Mouse (Mus musculus) olfactory bulb, adult 2 months (tissue): ENCODE results near the gene Tecpr2. TPM values are rescaled to one million over a fixed set of nuclear protein-coding genes. Genes with fewer than 3 reads are reported as not detected.

Experiments
- H3K27ac ChIP-seq: fragments of 200-500 bp; 2 replicates; pipeline ENCODE4 v1.5.1; 2012; ENCODE audit warnings: low read depth, low read length; ENCODE audit not compliant: insufficient read depth
- H3K4me1 ChIP-seq: fragments of 200-500 bp; 2 replicates; pipeline ENCODE4 v1.6.1; 2012; ENCODE audit warnings: low read length; ENCODE audit not compliant: control insufficient read depth, insufficient read depth
- H3K4me3 ChIP-seq: fragments of 200-500 bp; 2 replicates; pipeline ENCODE4 v1.5.1; 2012; ENCODE audit warnings: mild to moderate bottlenecking, low read depth, low read length, moderate library complexity; ENCODE audit not compliant: insufficient read depth
- CTCF ChIP-seq: fragments of 200-500 bp; IDR thresholded peaks from 2 replicates; pipeline ENCODE4 v1.5.1; 2012; ENCODE audit warnings: low read depth, mild to moderate bottlenecking, low read length, moderate library complexity; ENCODE audit not compliant: insufficient read depth
- POLR2A ChIP-seq: fragments of 200-500 bp; IDR thresholded peaks from 2 replicates; pipeline ENCODE4 v1.6.1; 2012; ENCODE audit warnings: mild to moderate bottlenecking, low read depth, low read length, moderate library complexity; ENCODE audit not compliant: insufficient read depth
- WGBS: fragments of 180-500 bp; shearing (Covaris S2); methylation state at CpG from one replicate; pipeline ENCODE4 v1.1.7; 2018; 5-methylcytosine and 5-hydroxymethylcytosine counted together
- polyA plus RNA-seq: library from polyadenylated mRNA; stranded (reverse); fragments of >200 nt; gene quantifications from 2 replicates; pipeline ENCODE4 v1.2.4, GENCODE M21; 2012; ENCODE audit warnings: low replicate concordance; ENCODE audit not compliant: missing spikeins, insufficient read depth, insufficient read length

Gene Tecpr2
- polyA plus RNA-seq, 1 experiment = not detected

DNA sequence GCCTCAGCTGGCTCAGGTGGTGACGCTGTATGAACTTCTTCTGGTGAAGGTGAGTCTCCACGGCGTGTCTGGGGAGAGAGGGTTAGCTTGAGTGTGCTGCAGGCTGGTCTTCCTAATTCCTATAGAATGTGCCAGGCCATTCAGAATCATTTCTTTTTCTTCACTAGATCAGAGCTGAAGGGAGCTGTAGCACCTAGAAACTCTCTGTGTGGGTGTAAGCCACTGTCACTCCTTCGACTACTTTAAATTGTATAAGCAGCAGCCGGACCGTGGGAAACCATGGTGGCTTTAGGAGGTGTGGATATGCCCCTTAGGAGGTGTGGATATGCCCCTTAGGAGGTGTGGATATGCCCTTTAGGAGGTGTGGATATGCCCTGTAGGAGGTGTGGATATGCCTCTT, 25.1 kb upstream of the Tecpr2 start:
- WGBS = 83% methylated on average over 6 of the region's 6 CpGs
- TF ChIP-seq CTCF (no peak), POLR2A (no peak)
- Histone ChIP-seq H3K4me3 (no peak overlapping the region), H3K4me1 (peaks cover 24% of the 10 kb centered on the region), H3K27ac (no peak overlapping the region)

DNA sequence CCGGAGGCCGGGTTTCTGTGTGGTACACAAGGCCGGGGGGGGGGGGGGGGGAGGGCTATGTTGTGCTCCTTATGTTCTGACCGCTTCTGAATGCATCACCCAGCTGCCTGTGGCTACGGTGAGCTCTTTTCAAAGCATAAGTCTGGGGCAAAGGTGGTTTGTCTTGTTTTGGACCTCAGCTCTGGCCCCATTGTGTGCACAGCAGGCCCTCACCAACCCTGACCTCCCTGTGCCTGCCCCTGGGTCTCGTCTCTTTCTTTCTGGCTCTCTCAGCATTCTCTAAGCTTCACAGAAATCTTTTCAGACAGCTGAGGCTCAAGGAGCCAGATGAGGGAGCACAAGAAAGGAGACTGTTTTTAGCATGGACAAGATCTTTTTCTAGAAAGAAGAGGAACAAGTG, 23.5 kb upstream of the Tecpr2 start:
- H3K4me1 ChIP-seq = peaks cover 24% of the 10 kb centered on the region
- 41% methylated on average over 6 of the region's 6 CpGs for WGBS
- H3K4me3 ChIP-seq = no peak overlapping the region
- H3K27ac ChIP-seq = peak overlapping the region; percentile 9; the same call in 1 of the 2 replicates
- TF ChIP-seq CTCF (no peak), POLR2A (no peak)

DNA sequence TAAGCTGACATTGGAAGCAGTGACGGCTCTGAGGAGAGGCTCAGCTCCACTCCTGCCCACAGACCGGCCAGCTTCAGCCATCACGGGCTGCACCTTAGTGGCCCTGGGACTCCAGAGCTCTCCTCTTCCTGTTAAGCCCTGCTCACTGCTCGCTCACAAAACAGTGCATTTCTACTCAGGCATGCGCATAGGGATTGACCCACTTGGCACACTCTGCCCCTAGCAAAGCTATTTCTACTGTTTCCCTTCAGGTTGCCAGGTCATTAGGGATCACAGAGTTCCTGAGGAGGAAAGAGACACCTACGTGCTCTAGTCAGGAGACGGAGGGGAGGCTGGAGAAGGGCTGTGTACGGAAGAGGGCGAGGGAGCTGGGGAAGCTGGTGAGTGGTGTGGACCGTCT, 23.1 kb upstream of the Tecpr2 start:
- H3K4me3 ChIP-seq = no peak overlapping the region
- H3K4me1 ChIP-seq = peaks cover 21% of the 10 kb centered on the region
- no peak for TF ChIP-seq POLR2A
- no peak for TF ChIP-seq CTCF
- WGBS = 60% methylated on average over 10 of the region's 10 CpGs
- H3K27ac ChIP-seq = peak overlapping the region; percentile 9; the same call in 1 of the 2 replicates

DNA sequence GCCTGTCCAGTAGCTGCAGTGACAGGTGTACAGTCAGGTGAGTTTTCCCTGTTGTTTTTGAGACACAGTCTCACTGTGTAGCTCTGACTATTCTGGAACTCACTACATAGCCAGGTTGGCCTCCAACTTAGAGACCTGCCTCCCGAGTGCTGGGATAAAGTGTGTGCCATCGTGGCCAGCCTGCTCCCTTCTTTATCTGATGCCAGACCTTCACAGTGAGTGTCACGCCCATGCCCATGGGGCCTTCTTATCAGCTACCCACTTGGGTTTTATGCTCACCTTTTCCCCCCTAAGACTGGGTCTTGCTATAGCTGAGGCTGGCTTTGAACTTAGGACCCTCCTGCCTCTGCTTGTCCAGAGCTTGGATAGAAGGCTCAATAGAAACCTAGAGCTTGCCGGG, 19.0 kb upstream of the Tecpr2 start:
- Histone ChIP-seq H3K4me3 (no peak overlapping the region), H3K27ac (no peak overlapping the region), H3K4me1 (peaks cover 11% of the 10 kb centered on the region)
- 89% methylated on average over 4 of the region's 4 CpGs for WGBS
- TF ChIP-seq CTCF (no peak), POLR2A (no peak)

DNA sequence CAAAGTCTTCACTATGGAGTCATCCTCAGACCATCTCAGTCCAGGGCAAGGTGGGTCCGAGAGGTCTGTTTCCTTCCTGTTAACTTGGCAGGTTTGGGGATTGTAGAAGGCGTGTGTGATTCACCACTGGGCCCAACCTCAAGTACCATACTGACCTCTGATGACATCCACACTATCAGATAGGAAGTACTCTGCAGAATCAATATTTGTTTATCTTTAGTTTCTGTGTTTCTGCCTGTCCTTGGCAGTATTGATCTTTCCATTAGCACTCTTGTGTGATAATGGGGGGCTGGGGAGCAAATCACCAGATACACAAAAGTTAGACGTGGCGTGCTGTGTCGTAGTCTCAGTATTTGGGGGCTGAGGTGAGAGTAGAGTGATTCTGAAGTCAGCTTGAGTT, 17.8 kb upstream of the Tecpr2 start:
- H3K27ac ChIP-seq = no peak overlapping the region
- WGBS = 95% methylated on average over 5 of the region's 5 CpGs
- TF ChIP-seq POLR2A (no peak), CTCF (no peak)
- H3K4me1 ChIP-seq = peaks cover 2% of the 10 kb centered on the region
- no peak overlapping the region for H3K4me3 ChIP-seq

DNA sequence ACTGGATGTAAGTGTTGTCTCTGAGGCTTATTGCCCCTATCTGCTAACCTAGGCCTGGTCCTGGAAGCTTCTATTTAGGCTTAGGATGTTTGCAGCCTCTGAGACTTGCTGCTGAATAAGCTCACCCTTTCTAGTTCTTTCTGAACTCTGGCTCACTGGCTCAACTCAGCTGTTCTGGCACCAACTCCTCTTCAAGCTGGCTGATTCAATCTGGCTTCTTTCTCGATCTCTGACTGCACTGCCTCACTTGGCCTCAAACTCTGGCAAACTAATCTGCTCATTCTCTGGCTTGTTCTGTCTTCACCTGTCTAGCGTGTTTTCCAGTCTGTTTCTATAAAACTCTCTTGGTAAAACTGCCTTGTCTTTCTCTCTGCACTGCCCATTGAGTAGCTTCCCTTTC, 13.7 kb upstream of the Tecpr2 start:
- no peak overlapping the region for H3K4me3 ChIP-seq
- no peaks in the 10 kb centered on the region; the same call in 1 of the 2 replicates for H3K4me1 ChIP-seq
- WGBS = 74% methylated on average over 2 of the region's 2 CpGs
- H3K27ac ChIP-seq = no peak overlapping the region
- TF ChIP-seq POLR2A = no peak
- no peak for TF ChIP-seq CTCF

DNA sequence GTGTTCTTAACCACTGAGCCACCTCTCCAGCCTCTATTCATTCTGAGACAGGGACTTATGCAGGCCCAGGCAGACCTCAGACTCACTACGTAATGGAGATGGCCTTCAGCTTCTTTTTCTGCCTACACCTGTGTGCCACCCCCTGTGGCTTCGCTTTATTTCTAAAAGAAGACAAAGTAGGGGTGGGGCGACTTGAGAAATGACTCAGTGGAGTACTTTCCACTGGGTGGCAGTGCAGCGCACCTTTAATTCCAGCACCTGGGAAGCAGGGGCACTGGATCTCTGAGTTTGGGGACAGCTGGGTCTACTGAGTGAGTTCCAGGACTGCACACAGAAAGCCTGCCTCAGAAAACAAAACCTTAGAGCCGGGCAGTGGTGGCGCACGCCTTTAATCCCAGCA, 6.8 kb upstream of the Tecpr2 start:
- Histone ChIP-seq H3K27ac (no peak overlapping the region), H3K4me3 (no peak overlapping the region), H3K4me1 (no peaks in the 10 kb centered on the region; the same call in 1 of the 2 replicates)
- no peak for TF ChIP-seq POLR2A
- no peak for TF ChIP-seq CTCF
- WGBS = 85% methylated on average over 7 of the region's 7 CpGs

DNA sequence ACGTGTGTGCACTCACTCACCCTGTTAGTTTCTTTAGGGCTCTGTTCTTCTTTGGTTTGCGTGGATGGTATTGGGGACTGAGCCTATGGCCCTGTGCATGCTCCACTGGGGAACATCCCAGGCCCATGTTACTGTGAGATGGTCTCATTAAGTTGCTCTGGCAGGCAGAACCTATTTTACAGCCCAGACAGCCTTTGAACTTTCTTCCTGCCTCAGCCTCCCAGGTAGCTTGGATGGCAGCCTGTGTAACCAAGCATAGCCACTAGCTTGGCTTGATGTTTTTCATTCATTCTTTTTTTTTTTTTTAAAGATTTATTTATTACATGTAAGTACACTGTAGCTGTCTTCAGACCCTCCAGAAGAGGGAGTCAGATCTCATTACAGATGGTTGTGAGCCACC, 3.8 kb upstream of the Tecpr2 start:
- no peak for TF ChIP-seq CTCF
- TF ChIP-seq POLR2A = no peak
- Histone ChIP-seq H3K4me1 (peaks cover 4% of the 10 kb centered on the region; the same call in 1 of the 2 replicates), H3K27ac (no peak overlapping the region), H3K4me3 (no peak overlapping the region)
- 96% methylated on average over 2 of the region's 2 CpGs for WGBS

DNA sequence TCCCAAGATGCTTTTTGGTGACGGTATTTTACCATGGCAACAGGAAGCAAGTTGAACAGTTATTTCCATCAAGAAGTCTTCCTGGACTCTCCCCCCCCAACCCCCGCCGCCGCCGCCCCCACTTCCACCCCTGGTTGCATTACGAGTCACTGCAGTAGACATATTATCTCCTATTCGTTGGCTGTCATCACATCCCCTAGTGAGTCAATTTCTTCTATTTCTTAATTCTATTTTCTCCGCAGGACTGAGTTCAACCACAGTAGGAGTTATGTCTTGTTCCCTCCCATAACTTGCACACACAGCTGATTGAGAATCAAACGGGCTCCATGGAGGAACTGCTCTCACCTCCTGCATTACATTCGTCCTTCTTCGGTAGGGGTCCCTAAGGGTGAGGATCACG, 958 bp upstream of the Tecpr2 start:
- H3K4me1 ChIP-seq = peaks cover 4% of the 10 kb centered on the region; the same call in 1 of the 2 replicates
- no peak overlapping the region for H3K27ac ChIP-seq
- WGBS = 31% methylated on average over 12 of the region's 12 CpGs
- TF ChIP-seq POLR2A (no peak), CTCF (no peak)
- peak overlapping the region; percentile 92 for H3K4me3 ChIP-seq

DNA sequence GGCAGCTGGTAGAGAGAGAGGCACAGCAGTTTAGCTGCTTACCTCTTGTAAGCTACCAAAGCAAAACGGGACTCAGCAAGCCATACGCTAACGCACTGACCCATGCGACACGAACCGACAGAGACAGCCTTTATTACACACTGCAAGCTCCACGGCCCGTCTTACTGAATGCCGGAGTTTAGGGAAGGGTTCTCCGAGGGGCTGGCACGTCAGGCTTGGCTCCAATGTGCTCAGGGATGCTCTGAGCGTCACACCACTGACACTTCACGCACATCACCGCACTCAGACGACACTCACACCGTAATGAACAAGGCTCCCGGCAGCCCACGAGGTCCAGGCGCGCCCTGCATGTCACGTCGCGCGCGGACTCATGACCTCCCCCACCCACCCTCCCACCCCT, 458 bp upstream of the Tecpr2 start:
- under 1% methylated on average over 25 of the region's 25 CpGs for WGBS
- Histone ChIP-seq H3K27ac (no peak overlapping the region), H3K4me3 (peak overlapping the region; percentile 92), H3K4me1 (peaks cover 4% of the 10 kb centered on the region; the same call in 1 of the 2 replicates)
- no peak for TF ChIP-seq POLR2A
- no peak for TF ChIP-seq CTCF
